ENCODE assay signal across 11 mouse cellular contexts in the genomic region with DNA sequence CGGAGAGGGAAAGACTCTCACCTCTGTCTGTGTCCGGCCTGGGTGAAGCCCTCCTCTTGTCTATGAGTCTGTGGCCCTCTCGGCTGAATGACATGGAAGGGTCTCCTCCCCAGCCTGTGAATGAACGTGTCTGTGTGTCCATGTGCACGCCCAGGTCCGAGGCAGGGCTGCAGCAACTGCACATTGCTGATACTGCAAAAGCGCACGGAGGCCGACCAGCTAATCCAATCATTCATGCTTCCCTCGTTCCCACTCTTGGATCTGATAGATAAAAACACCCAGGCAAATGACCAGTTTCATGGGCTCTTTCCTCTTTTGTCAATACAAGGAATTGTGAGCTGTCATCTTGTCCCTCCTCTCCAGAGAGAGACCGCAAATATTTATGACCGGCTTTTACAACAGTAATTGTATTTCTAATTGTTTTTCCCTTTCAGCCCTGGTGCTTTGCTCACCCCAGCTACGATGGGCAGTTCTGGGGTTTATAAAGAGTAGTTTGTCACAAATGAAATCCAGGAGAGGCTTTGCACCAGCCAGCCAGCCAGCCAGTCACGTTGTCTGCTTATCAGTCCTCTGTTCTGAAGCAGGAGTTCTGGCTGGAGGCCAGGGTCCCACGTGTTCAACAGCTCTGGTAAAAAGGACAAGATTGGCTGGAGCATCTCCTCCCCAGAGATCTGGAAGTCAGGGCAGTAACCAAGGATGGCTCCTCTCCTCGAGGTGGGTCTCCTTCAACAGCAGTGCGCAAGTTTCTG.
DNase-seq lines count a peak whose midpoint lies in the region; ATAC-seq and TF ChIP-seq lines count a peak whose summit lies in the region.
"Had no signal": no experiment of that assay in that cellular context is flagged by ENCODE, and none has a peak within 500 bp of the region (broad histone marks: within the 10 kb centered on the region; RNA-seq: fewer than 3 reads in every experiment).

No protein-coding gene starts in this region.

- H3K27ac ChIP-seq in heart, embryonic 12.5 days (ENCODE audit: poor library complexity, severe bottlenecking), result no peak overlapping the region
- H3K27ac ChIP-seq in neural tube, embryonic 15.5 days (replicated peaks), result 0 out of 2 replicates have a peak overlapping the region, but pooled peaks have one; percentile 9
- H3K27ac ChIP-seq in gastrocnemius, adult 2 months, result no peak overlapping the region
- H3K27ac ChIP-seq: embryonic facial prominence, embryonic 15.5 days; liver, embryonic 14.5 days had no signal

- no peak overlapping the region for H3K9ac ChIP-seq in heart, embryonic 12.5 days
- no peak overlapping the region for H3K9ac ChIP-seq in neural tube, embryonic 15.5 days (replicated peaks)
- H3K9ac ChIP-seq: embryonic facial prominence, embryonic 15.5 days; liver, embryonic 14.5 days had no signal

- no peak for TF ChIP-seq CTCF in brain, embryonic 14.5 days (IDR thresholded peaks at IDR 0.05; ENCODE audit: borderline replicate concordance, extremely low read depth, insufficient read depth, insufficient read length)
- TF ChIP-seq CTCF in gastrocnemius, adult 2 months (IDR thresholded peaks at IDR 0.05), result no peak

- 0 out of 2 replicates have a peak, but pooled peaks cover 3% of the 10 kb centered on the region for H3K9me3 ChIP-seq in heart, embryonic 12.5 days (replicated peaks)
- H3K9me3 ChIP-seq in neural tube, embryonic 15.5 days (replicated peaks), result no peaks in the 10 kb centered on the region
- H3K9me3 ChIP-seq: embryonic facial prominence, embryonic 15.5 days had no signal

- 53% methylated on average over 17 of the region's 17 CpGs for WGBS in heart, embryonic 12.5 days
- WGBS in neural tube, embryonic 15.5 days, result 18% methylated on average over 17 of the region's 17 CpGs

- ATAC-seq in heart, embryonic 12.5 days (ENCODE audit: insufficient number of reproducible peaks, low FRiP score), result peak; percentile 72
- no peak for ATAC-seq in neural tube, embryonic 15.5 days (ENCODE audit: low FRiP score)
- no peak for ATAC-seq in megakaryocyte, adult 5-6 weeks (ENCODE audit: poor library complexity, severe bottlenecking)

- peak; percentile 46 to 50 for DNase-seq in kidney, postnatal 4 days
- no peak for DNase-seq in kidney, adult 11 months
- DNase-seq in MN1 (ENCODE audit: low spot score), result peak; percentile 86
- DNase-seq in brain, embryonic 14.5 days (ENCODE audit: low read depth), result peak; percentile 86
- DNase-seq in gastrocnemius, adult 2 months, result no peak

- 0 out of 2 replicates have a peak, but pooled peaks cover 3% of the 10 kb centered on the region for H3K27me3 ChIP-seq in heart, embryonic 12.5 days (replicated peaks)
- H3K27me3 ChIP-seq in neural tube, embryonic 15.5 days (replicated peaks), result no peaks in the 10 kb centered on the region
- H3K27me3 ChIP-seq: embryonic facial prominence, embryonic 15.5 days had no signal

- intact Hi-C loops in gastrocnemius, adult 2 months (cut with DNase I), result no loop called here

- no peak for TF ChIP-seq POLR2A in brain, embryonic 14.5 days (IDR thresholded peaks at IDR 0.05; ENCODE audit: borderline replicate concordance, extremely low read depth, insufficient read depth, insufficient read length, poor library complexity, severe bottlenecking)

- no peaks in the 10 kb centered on the region for H3K36me3 ChIP-seq in heart, embryonic 12.5 days
- no peaks in the 10 kb centered on the region for H3K36me3 ChIP-seq in neural tube, embryonic 15.5 days
- H3K36me3 ChIP-seq: embryonic facial prominence, embryonic 15.5 days; G1E had no signal

- no peak overlapping the region for H3K4me3 ChIP-seq in heart, embryonic 12.5 days
- no peak overlapping the region for H3K4me3 ChIP-seq in neural tube, embryonic 15.5 days (replicated peaks)
- H3K4me3 ChIP-seq in gastrocnemius, adult 2 months, result no peak overlapping the region
- H3K4me3 ChIP-seq: embryonic facial prominence, embryonic 15.5 days had no signal

- H3K4me2 ChIP-seq in heart, embryonic 12.5 days, result 0 out of 2 replicates have a peak overlapping the region, but pooled peaks have one; percentile 5
- H3K4me2 ChIP-seq in neural tube, embryonic 15.5 days, result peak overlapping the region; percentile 1; the same call in 1 of the 2 replicates
- H3K4me2 ChIP-seq: embryonic facial prominence, embryonic 15.5 days had no signal

- H3K4me1 ChIP-seq in heart, embryonic 12.5 days (replicated peaks), result peaks cover 17% of the 10 kb centered on the region
- peaks cover 17% of the 10 kb centered on the region for H3K4me1 ChIP-seq in neural tube, embryonic 15.5 days
- H3K4me1 ChIP-seq: embryonic facial prominence, embryonic 15.5 days had no signal

Comparison
In these comparisons a context has a peak if more than half of its experiments do, and no peak if none do; other contexts are left out.
1. DNase-seq: peak in kidney, postnatal 4 days (2 of 2), MN1 (single experiment) and brain, embryonic 14.5 days (single experiment); none in kidney, adult 11 months (single experiment) and gastrocnemius, adult 2 months (single experiment).